Mouse (Mus musculus): ENCODE results near the gene Tpm1. TPM values are rescaled to one million over a fixed set of nuclear protein-coding genes. Genes with fewer than 3 reads are reported as not detected.

The Tpm1 gene
- polyA plus RNA-seq, 1 experiment from 2014 or later = 171 TPM

DNA sequence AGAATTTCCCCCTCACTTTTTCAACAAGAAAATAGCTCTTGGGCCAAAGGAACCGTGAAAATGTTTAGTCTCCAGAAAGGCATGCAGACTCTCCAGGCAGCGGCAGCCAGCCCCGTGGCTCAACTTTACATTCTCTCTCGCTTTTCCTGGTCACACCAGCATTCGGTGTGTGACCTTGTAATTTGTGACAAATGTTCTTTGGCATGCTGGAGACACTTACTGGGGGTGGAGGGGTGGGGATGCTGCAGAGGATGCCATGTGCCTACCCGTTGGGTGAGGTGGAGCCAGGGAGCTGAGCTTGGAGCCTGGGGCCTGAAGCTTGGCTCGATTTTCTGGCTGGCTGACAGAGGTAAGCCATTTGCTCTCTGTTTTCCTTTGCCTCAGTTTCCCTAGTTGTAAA, 22.4 kb upstream of the Tpm1 start:
- Histone ChIP-seq H3K4me3 (no peak overlapping the region), H3K27me3 (no peaks in the 10 kb centered on the region)

DNA sequence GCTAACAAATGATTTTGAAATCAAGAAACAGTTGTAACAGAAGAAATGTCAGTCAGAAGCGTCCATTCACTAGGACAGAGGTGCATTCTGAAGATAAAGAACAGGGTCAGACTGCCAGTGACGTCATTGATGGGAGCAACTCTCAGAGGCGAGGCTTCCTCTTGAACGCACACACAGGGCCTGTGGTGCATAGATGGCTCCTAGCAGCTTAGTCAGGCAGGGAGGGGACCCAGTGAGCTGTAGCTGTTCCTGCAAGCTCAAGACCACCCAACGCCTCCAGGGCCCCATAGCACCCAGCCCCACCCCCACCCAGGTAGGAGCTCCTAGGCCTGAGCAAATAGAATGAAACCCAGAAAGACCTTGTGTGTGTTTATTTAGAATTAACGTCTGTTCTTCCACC, 21.9 kb upstream of the Tpm1 start:
- Histone ChIP-seq H3K27ac (replicated peaks) (no peak overlapping the region), H3K27me3 (no peaks in the 10 kb centered on the region), H3K4me2 (no peak overlapping the region), H3K4me1 (replicated peaks) (no peaks in the 10 kb centered on the region), H3K9me3 (no peaks in the 10 kb centered on the region), H3K9ac (no peak overlapping the region), H3K36me3 (no peaks in the 10 kb centered on the region), H3K4me3 (no peak overlapping the region)
- ATAC-seq (ENCODE audit: low FRiP score, low read depth) = no peak
- 37% methylated on average over 6 of the region's 6 CpGs for WGBS

More for the DNA sequence above, 22.4 kb upstream of the Tpm1 start:
- Histone ChIP-seq H3K36me3 (no peaks in the 10 kb centered on the region), H3K9ac (no peak overlapping the region), H3K9me3 (no peaks in the 10 kb centered on the region), H3K4me1 (replicated peaks) (no peaks in the 10 kb centered on the region), H3K4me2 (no peak overlapping the region), H3K27ac (replicated peaks) (no peak overlapping the region)
- 41% methylated on average over 7 of the region's 7 CpGs for WGBS
- no peak for ATAC-seq (ENCODE audit: low FRiP score, low read depth)

DNA sequence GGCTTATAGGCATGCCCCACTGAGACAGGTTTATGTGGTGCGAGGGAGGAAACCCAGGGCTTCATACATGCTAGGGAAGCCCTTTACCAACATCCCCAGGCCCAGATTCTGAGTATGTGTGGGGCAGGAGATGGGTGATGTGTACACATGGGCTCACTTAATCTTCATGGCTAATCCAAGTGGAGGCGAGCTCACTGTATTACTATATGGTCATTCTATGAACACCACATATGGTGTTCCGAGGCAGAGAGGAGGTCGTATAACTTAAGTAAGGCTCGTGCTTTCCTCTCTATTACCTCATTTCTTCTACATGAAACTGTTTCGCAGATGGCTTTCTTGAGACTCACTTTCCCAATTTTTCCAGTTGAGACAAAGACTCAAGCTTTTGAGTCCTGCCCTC, 17.4 kb upstream of the Tpm1 start:
- WGBS = 95% methylated on average over 6 of the region's 6 CpGs
- H3K27ac ChIP-seq (replicated peaks) = no peak overlapping the region
- H3K4me1 ChIP-seq (replicated peaks) = no peaks in the 10 kb centered on the region
- H3K4me3 ChIP-seq = no peak overlapping the region
- no peaks in the 10 kb centered on the region for H3K9me3 ChIP-seq
- H3K9ac ChIP-seq = no peak overlapping the region
- no peak overlapping the region for H3K4me2 ChIP-seq
- H3K27me3 ChIP-seq = no peaks in the 10 kb centered on the region
- no peaks in the 10 kb centered on the region for H3K36me3 ChIP-seq
- no peak for ATAC-seq (ENCODE audit: low FRiP score, low read depth)

DNA sequence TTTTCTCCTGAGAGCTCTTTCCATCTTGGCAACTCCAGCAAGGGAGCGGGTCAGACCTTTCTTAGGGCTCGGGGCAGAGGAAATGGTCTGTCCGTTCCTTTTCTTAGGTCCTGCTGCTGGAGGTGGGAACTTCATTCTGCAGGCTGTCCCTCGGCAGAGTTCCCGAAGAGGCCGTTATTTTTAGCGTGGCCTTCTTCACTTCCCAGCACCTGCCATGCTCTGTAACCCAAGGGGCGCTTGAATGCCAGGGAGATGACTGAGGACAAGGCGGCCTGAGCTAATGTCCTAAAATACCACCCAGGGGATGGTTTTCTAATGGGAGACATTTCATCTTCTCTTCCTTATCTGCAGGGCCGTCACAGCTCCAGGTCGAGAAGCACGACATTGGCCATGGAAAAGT, 10.5 kb upstream of the Tpm1 start:
- ATAC-seq (ENCODE audit: low FRiP score, low read depth) = no peak
- WGBS = 84% methylated on average over 12 of the region's 12 CpGs
- Histone ChIP-seq H3K4me2 (no peak overlapping the region), H3K9me3 (no peaks in the 10 kb centered on the region), H3K4me3 (no peak overlapping the region), H3K27ac (replicated peaks) (no peak overlapping the region), H3K9ac (no peak overlapping the region), H3K27me3 (no peaks in the 10 kb centered on the region), H3K4me1 (replicated peaks) (no peaks in the 10 kb centered on the region), H3K36me3 (no peaks in the 10 kb centered on the region)

DNA sequence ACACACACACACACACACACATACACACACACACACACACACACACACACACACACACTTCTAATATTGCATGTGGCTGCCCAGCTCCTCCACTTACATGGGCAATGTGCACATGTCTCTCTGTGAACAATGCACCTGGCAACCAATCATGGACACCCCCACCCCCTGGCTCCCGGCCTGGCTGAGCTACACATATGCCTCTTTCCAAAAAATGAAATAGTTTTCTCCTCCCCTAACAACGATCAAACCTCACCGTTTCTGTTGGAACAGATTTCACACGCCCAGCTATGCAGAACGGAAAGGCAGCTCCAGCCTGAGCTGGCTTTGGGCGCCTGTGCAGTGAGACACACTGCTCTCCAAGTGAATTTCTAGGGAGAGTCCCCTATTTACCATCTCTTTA, 9.2 kb upstream of the Tpm1 start:
- H3K36me3 ChIP-seq = no peaks in the 10 kb centered on the region
- H3K27me3 ChIP-seq = no peaks in the 10 kb centered on the region
- no peak overlapping the region for H3K27ac ChIP-seq (replicated peaks)
- H3K4me3 ChIP-seq = no peak overlapping the region
- H3K9me3 ChIP-seq = no peaks in the 10 kb centered on the region
- H3K4me1 ChIP-seq (replicated peaks) = no peaks in the 10 kb centered on the region
- 66% methylated on average over 6 of the region's 6 CpGs for WGBS
- ATAC-seq (ENCODE audit: low FRiP score, low read depth) = no peak
- no peak overlapping the region for H3K4me2 ChIP-seq
- H3K9ac ChIP-seq = no peak overlapping the region

DNA sequence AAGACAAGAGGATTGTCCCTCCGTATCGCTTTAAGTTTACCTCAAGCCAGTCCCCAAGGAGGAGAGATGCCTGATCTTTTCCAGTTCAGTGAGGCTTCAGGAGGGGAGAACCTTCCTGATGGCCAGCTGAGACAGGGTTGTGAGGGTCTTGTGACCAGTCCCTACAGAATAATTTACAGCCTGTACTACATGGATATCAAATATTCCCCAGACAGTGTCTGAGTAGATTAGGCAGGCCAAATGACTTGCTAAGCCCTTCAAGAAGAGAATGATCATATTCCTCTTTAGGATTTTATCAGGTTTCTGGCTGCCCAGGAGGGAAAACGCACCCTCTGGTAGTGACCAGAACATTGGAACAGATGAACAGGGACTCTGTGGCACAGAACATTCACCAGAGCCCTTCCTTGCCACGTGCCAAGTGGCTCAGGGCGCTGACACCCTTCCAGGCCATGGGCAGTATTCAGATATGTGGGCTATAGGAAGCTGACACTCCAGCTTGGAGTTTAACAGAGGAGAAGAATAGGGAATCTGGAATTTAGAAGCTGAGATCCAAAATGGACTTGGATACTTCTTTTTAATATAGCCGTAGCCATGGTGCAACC, 1.6 kb upstream of the Tpm1 start:
- Histone ChIP-seq H3K4me1 (replicated peaks) (peaks cover 33% of the 10 kb centered on the region), H3K9ac (no peak overlapping the region), H3K4me3 (no peak overlapping the region), H3K9me3 (no peaks in the 10 kb centered on the region), H3K27me3 (peaks cover 32% of the 10 kb centered on the region), H3K27ac (replicated peaks) (no peak overlapping the region), H3K36me3 (no peaks in the 10 kb centered on the region), H3K4me2 (no peak overlapping the region)
- 85% methylated on average over 6 of the region's 6 CpGs for WGBS
- ATAC-seq (ENCODE audit: low FRiP score, low read depth) = no peak

DNA sequence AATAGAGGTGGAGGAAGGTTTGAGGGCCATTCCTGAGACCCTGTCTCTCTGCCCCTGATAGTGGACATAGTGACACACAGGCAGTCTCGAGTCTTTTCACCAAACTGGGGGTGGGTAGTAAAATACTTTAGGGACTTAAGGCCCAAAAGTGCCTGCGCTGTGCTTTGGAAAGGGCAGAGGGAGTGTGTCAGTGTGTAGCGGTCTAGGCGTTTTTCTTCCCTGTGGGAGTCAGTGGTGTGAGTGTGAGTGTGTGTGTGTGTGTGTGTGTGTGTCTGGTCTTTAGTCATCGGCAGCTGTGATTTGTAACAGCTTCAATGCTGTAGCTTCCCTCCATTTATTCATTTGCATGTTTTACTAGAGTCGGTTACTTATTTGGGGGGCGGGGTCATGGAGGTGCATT, 630 bp upstream of the Tpm1 start:
- Histone ChIP-seq H3K9me3 (no peaks in the 10 kb centered on the region), H3K27me3 (peaks cover 34% of the 10 kb centered on the region), H3K4me1 (replicated peaks) (peaks cover 33% of the 10 kb centered on the region), H3K4me3 (peak overlapping the region; percentile 45; the same call in 1 of the 2 replicates), H3K27ac (replicated peaks) (no peak overlapping the region), H3K36me3 (no peaks in the 10 kb centered on the region), H3K9ac (no peak overlapping the region), H3K4me2 (peak overlapping the region; percentile 92)
- ATAC-seq (ENCODE audit: low FRiP score, low read depth) = no peak
- WGBS = 22% methylated on average over 7 of the region's 7 CpGs

DNA sequence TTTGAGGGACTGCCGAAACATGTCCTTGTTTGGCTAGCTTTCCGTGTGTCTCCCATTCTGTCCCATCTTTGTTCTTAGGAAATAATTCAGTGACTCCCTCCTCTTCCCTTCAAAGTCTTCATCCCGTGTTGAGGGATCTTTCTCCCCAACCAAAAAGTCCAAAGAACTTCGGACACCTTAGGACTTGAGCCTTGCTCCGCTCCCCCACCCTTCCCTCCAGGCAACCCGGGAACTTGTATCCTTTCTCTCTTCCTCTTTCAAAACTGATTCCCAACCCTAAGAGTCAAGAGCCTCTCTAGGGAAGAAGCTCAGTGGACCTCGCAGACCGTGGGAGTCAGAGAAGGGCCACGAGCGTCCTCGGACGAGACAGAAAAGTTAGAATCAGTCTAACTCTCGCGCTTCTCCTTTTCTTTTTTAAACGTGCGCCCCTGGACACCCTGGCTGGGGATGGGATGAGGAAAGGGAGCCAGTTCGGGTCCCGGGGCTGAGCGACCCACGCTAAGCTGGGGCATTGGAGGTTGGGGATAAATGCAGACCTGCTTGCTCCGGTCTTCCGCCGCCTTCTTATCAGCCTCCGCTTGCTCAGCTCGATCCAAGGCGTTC, 622 bp downstream of the Tpm1 start:
- no peak overlapping the region for H3K27ac ChIP-seq (replicated peaks)
- H3K4me3 ChIP-seq = peak overlapping the region; percentile 45
- H3K27me3 ChIP-seq = peaks cover 34% of the 10 kb centered on the region

DNA sequence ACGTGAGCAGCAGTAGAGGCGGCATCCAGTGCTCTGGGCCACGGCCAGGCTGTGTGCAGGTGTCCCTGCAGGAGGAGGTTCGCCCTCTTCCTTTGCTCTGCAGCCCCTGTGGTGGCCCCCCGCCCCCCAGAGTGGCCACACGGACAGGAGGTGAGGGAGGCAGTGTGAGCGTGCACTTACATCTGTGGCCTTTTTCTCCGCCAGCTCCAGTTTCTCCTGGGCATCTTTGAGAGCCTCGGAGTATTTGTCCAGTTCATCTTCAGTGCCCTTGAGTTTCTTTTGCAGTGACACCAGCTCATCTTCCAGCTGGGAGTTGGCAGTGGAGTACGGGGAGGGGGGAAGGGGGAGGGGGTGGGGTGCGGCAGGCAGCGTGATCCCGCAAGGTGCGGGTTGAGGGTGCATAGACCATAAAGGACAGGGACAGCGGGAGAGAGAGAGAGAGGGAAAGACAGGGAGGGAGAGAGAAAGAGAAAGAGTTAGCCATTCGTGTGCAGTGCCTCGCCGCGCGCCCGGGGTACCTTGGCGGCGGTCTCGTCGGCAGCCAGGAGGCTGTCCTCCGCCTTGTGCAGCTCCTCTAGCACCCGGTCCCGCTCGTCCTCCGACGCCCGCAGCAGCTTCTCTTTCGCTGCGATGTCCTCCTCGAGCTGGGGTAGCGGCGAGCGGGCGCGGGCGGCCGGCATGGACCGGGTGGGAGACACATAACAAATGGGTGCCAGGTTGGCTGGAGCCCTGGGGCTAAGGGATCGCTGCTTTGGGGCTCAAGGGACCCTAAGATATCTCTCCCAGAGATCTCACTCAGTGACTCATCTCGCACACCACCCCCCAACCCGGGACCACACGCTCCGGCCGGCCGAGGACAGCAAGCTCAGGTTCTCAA, 1.4 kb downstream of the Tpm1 start:
- under 1% methylated on average over 50 of the region's 50 CpGs for WGBS
- no peaks in the 10 kb centered on the region for H3K9me3 ChIP-seq
- peak overlapping the region; percentile 92 for H3K4me2 ChIP-seq
- H3K9ac ChIP-seq = peak overlapping the region; percentile 49
- no peak for ATAC-seq (ENCODE audit: low FRiP score, low read depth)
- H3K4me3 ChIP-seq = peak overlapping the region; percentile 45
- no peak overlapping the region for H3K27ac ChIP-seq (replicated peaks)
- H3K36me3 ChIP-seq = no peaks in the 10 kb centered on the region
- peaks cover 36% of the 10 kb centered on the region for H3K4me1 ChIP-seq (replicated peaks)
- peaks cover 34% of the 10 kb centered on the region for H3K27me3 ChIP-seq

More for the DNA sequence above, 622 bp downstream of the Tpm1 start:
- ATAC-seq (ENCODE audit: low FRiP score, low read depth) = no peak
- H3K9ac ChIP-seq = peak overlapping the region; percentile 49
- H3K9me3 ChIP-seq = no peaks in the 10 kb centered on the region
- H3K36me3 ChIP-seq = no peaks in the 10 kb centered on the region
- WGBS = under 1% methylated on average over 26 of the region's 26 CpGs
- peaks cover 33% of the 10 kb centered on the region for H3K4me1 ChIP-seq (replicated peaks)
- peak overlapping the region; percentile 92 for H3K4me2 ChIP-seq

DNA sequence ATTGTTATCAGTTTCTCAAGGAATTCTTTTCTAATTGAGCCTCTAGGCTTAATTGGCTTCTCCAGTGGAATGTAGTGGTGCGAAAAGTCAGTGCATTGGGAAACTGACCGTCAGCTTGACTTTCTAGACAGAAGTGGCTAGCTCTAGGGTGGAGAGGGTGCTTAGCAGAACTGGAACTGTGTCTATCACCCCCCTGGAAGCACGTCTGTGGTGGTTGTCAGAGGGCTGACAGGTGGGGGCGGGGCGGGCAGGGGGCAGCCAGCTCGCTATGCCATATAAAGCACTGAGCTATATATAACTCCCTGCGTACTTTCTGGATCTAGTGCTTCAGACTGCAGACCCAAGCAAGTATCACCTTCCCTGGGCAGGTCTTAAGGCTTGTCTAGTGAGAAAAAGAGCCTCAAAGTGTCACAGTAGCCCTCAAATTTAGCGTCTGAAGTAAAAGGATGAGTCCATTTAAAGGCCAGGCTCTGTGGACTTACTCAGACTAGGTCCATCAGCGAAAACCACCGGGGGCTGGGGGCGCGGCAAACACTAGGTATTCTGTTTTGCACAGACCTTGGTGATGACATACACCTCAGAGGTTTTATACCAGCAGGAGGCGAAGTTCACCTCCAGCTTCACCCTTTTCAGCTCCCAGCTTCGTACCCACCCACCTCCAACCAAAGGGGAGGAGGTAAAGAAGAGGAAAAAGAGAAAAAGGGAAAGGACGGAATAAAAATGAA, 2.2 kb downstream of the Tpm1 start:
- WGBS = 9% methylated on average over 15 of the region's 15 CpGs
- Histone ChIP-seq H3K9ac (0 out of 2 replicates have a peak overlapping the region, but pooled peaks have one; percentile 49), H3K4me2 (peak overlapping the region; percentile 92), H3K27ac (replicated peaks) (no peak overlapping the region), H3K9me3 (no peaks in the 10 kb centered on the region), H3K27me3 (peaks cover 34% of the 10 kb centered on the region), H3K36me3 (no peaks in the 10 kb centered on the region), H3K4me3 (peak overlapping the region; percentile 45), H3K4me1 (replicated peaks) (peaks cover 44% of the 10 kb centered on the region)
- ATAC-seq (ENCODE audit: low FRiP score, low read depth) = no peak

DNA sequence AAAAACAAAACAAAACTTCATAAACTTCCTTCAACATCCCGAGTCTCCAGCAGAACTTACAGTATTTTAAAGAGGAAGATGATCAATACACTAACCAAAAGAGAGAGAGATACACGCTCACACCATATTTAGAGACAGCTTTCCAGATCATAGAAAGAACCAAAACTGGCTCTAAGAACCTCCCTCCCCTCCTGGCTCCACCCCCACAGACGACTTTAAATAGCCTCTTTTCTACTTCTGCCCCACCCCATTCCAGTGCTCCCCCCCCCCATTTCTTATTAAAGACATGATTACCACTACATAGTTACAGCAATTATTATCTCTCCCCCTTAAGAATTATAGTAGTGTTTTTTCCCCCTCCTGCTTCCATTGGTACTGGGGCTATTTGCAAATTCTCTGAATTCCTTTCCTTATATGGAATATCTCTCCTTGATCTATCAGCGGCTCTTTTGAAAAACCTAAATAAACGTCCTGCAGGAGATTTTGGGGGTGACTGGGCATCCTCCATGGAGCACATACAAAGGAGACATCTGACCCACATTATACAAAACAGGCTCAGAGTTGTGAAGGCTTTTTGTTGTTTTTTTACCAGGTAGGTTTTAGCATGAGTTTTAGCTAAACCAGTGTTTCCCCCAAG, 3.1 kb downstream of the Tpm1 start:
- 14% methylated on average over 5 of the region's 5 CpGs for WGBS
- H3K27ac ChIP-seq (replicated peaks) = no peak overlapping the region
- no peaks in the 10 kb centered on the region for H3K36me3 ChIP-seq
- no peak overlapping the region for H3K4me3 ChIP-seq
- no peak overlapping the region for H3K4me2 ChIP-seq
- peaks cover 54% of the 10 kb centered on the region for H3K4me1 ChIP-seq (replicated peaks)
- H3K9me3 ChIP-seq = no peaks in the 10 kb centered on the region
- no peak overlapping the region for H3K9ac ChIP-seq
- ATAC-seq (ENCODE audit: low FRiP score, low read depth) = no peak
- peaks cover 26% of the 10 kb centered on the region for H3K27me3 ChIP-seq
